Mouse (Mus musculus): ENCODE data around the gene Trip13. TPM values are rescaled to one million over a fixed set of nuclear protein-coding genes. Genes with fewer than 3 reads are reported as not detected.
A peak's percentile ranks its signal among the peaks of the same experiment; 100 is the strongest.

The Trip13 gene
- total RNA-seq, 2 experiments from 2014 or later = 0.38 to 1.1 TPM

GRCm38 (mm10) chr13:73885656-73886055, 51.9 kb downstream of the Trip13 start:
- DNase-seq (ENCODE audit: extremely low spot score in 1 of 2, low spot score in 2 of 2) = no peak
- no peak for TF ChIP-seq CTCF (IDR thresholded peaks at IDR 0.05)
- Histone ChIP-seq H3K4me3 (no peak overlapping the region), H3K27ac (no peak overlapping the region)
- intact Hi-C loops (cut with DNase I) = no loop called here

- DNase-seq (ENCODE audit: extremely low spot score in 1 of 2, low spot score in 2 of 2) = no peak
- intact Hi-C loops (cut with DNase I) = no loop called here
- TF ChIP-seq CTCF (IDR thresholded peaks at IDR 0.05) = no peak
These were observed 56.2 kb downstream of the Trip13 start for GRCm38 (mm10) chr13:73881347-73881746.

GRCm38 (mm10) chr13:73879824-73880223, 57.8 kb downstream of the Trip13 start:
- Histone ChIP-seq H3K27ac (no peak overlapping the region), H3K4me3 (no peak overlapping the region)
- TF ChIP-seq CTCF (IDR thresholded peaks at IDR 0.05) = peak; percentile 66
- intact Hi-C loops (cut with DNase I) = no loop called here
- DNase-seq (ENCODE audit: extremely low spot score in 1 of 2, low spot score in 2 of 2) = peak in 1 of 2 experiments; percentile 38

More at GRCm38 (mm10) chr13:73881347-73881746, 56.2 kb downstream of the Trip13 start:
- Histone ChIP-seq H3K27ac (no peak overlapping the region), H3K4me3 (no peak overlapping the region)

- Histone ChIP-seq H3K4me3 (no peak overlapping the region), H3K27ac (no peak overlapping the region)
- DNase-seq (ENCODE audit: extremely low spot score in 1 of 2, low spot score in 2 of 2) = no peak
- intact Hi-C loops (cut with DNase I) = no loop called here
- TF ChIP-seq CTCF (IDR thresholded peaks at IDR 0.05) = no peak
These were observed 65.4 kb downstream of the Trip13 start for GRCm38 (mm10) chr13:73872159-73872558.

Small RNA genes within 50 kb of the gene (microRNA-seq; reads per million reads assigned to microRNA genes)
- 0 reads per million in 2 experiments for gene Gm25197

Other genes starting within 250 kb of the Trip13 start
- gene Slc6a19, start 232.9 kb downstream of the Trip13 start, total RNA-seq (2021) = under 1 TPM in 1 of 2 experiments, not detected in 1; 0.16 TPM
- 1 to 10 TPM; 2.4 to 4.8 TPM for gene Slc12a7, start 204.7 kb downstream of the Trip13 start, total RNA-seq (2021)
- 1 to 10 TPM; 3.3 TPM for gene Nkd2, start 90.2 kb downstream of the Trip13 start, total RNA-seq (2021)
- 10 to 100 TPM; 84.2 to 88.7 TPM for gene Brd9, start within 50 bp of the Trip13 start, total RNA-seq (2021)
- gene Zdhhc11, start 26.1 kb upstream of the Trip13 start, total RNA-seq (2021) = not detected
- gene Tppp, start 71.6 kb upstream of the Trip13 start, total RNA-seq (2021) = 100 to 1,000 TPM; 325 to 339 TPM
- 1 to 10 TPM in 1 of 2 experiments, under 1 TPM in 1; 0.63 to 1.2 TPM for gene Cep72, start 124.5 kb upstream of the Trip13 start, total RNA-seq (2021)
- 1 to 10 TPM; 1.3 to 2.2 TPM for gene Slc9a3, start 183.7 kb upstream of the Trip13 start, total RNA-seq (2021)